20 mouse cellular contexts compared by ENCODE assay signal in the genomic region with DNA sequence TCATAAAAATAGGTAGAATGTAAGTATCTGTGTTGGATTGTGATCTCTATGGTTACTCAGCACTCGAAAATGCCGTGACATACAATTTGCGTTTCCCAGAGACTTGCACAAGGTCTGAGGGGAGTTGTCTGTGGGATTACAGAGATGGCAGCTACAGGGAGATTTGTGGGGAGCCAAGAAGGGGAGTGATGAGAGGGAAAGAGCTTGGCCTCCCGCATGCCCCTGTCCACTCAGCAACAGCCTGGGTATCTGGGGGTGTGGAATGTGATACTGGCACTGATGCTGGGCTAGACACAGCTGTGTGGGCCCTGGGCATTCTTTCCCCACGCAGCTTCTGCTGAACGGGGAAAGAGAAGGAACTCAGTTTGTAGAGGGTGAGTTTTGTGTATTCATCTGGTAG. TPM values are rescaled to one million over a fixed set of nuclear protein-coding genes. Genes with fewer than 3 reads are reported as not detected.
DNase-seq lines count a peak whose midpoint lies in the region; ATAC-seq and TF ChIP-seq lines count a peak whose summit lies in the region.
"Had no signal": no experiment of that assay in that cellular context is flagged by ENCODE, and none has a peak within 500 bp of the region (broad histone marks: within the 10 kb centered on the region; RNA-seq: fewer than 3 reads in every experiment).

No protein-coding gene starts in this region.

- DNase-seq in cerebellum, adult 9-10 months: peak; percentile 55
- DNase-seq in cerebellum, adult 8-10 months: no peak
- no peak for DNase-seq in hindbrain, embryonic 11.5 days (ENCODE audit: low spot score)
- no peak for DNase-seq in testis, postnatal 10 days (ENCODE audit: low spot score)
- DNase-seq: adrenal gland, adult 2 months; adrenal gland, postnatal 14 days; gastrocnemius, postnatal 10 days; gastrocnemius, postnatal 36 days; heart, postnatal 36 days had no signal

- H3K4me2 ChIP-seq in hindbrain, embryonic 13.5 days: no peak overlapping the region
- no peak overlapping the region for H3K4me2 ChIP-seq in hindbrain, embryonic 11.5 days (replicated peaks; ENCODE audit: low read depth, low read length)
- H3K4me2 ChIP-seq: forebrain, embryonic 13.5 days; heart, embryonic 11.5 days; hindbrain, embryonic 15.5 days had no signal

- peaks cover 28% of the 10 kb centered on the region for H3K4me1 ChIP-seq in hindbrain, embryonic 13.5 days (replicated peaks)
- H3K4me1 ChIP-seq in hindbrain, embryonic 11.5 days (replicated peaks; ENCODE audit: control insufficient read depth, insufficient read depth, low read length): no peaks in the 10 kb centered on the region; the same call in 1 of the 2 replicates
- H3K4me1 ChIP-seq in testis, adult 2 months (ENCODE audit: control insufficient read depth, insufficient read depth, low read length): peaks cover 10% of the 10 kb centered on the region

- H3K27ac ChIP-seq in hindbrain, embryonic 13.5 days: peak overlapping the region; percentile 23; the same call in 1 of the 2 replicates
- no peak overlapping the region for H3K27ac ChIP-seq in hindbrain, embryonic 11.5 days (ENCODE audit: low read depth, low read length)
- no peak overlapping the region for H3K27ac ChIP-seq in testis, adult 2 months (ENCODE audit: control insufficient read depth, insufficient read depth, low read depth, low read length)
- H3K27ac ChIP-seq: forebrain, embryonic 10.5 days; forebrain, embryonic 13.5 days; hindbrain, embryonic 10.5 days; hindbrain, embryonic 15.5 days had no signal

- H3K36me3 ChIP-seq in hindbrain, embryonic 13.5 days: no peaks in the 10 kb centered on the region
- no peaks in the 10 kb centered on the region for H3K36me3 ChIP-seq in hindbrain, embryonic 11.5 days (ENCODE audit: control insufficient read depth, insufficient read depth, low read length)
- no peaks in the 10 kb centered on the region for H3K36me3 ChIP-seq in testis, adult 2 months (ENCODE audit: control insufficient read depth, insufficient read depth, low read length)
- H3K36me3 ChIP-seq: forebrain, embryonic 10.5 days; hindbrain, embryonic 10.5 days; hindbrain, embryonic 15.5 days had no signal

- ATAC-seq in hindbrain, embryonic 13.5 days (ENCODE audit: low FRiP score): no peak
- no peak for ATAC-seq in hindbrain, embryonic 11.5 days (ENCODE audit: low FRiP score)
- ATAC-seq: CD4-positive, CD25-positive, alpha-beta regulatory T cell, adult 4 months; forebrain, embryonic 13.5 days; forebrain, embryonic 16.5 days; intestine, postnatal 0 days had no signal

- H3K9me3 ChIP-seq in hindbrain, embryonic 13.5 days: no peaks in the 10 kb centered on the region
- no peaks in the 10 kb centered on the region for H3K9me3 ChIP-seq in hindbrain, embryonic 11.5 days (ENCODE audit: control insufficient read depth, low read length)
- H3K9me3 ChIP-seq: forebrain, embryonic 10.5 days; forebrain, embryonic 13.5 days; hindbrain, embryonic 10.5 days; hindbrain, embryonic 15.5 days had no signal

- no peak for TF ChIP-seq CTCF in testis, adult 2 months (IDR thresholded peaks at IDR 0.05; ENCODE audit: control insufficient read depth, insufficient read depth, insufficient replicate concordance, low read depth, low read length)

- no peak overlapping the region for H3K9ac ChIP-seq in hindbrain, embryonic 13.5 days
- no peak overlapping the region for H3K9ac ChIP-seq in hindbrain, embryonic 11.5 days (ENCODE audit: low read depth, low read length)
- H3K9ac ChIP-seq: forebrain, embryonic 13.5 days; hindbrain, embryonic 15.5 days had no signal

- 62% methylated on average over 6 of the region's 6 CpGs for WGBS in hindbrain, embryonic 13.5 days
- WGBS in hindbrain, embryonic 11.5 days: 71% methylated on average over 6 of the region's 6 CpGs

- no peak for TF ChIP-seq POLR2A in testis, adult 2 months (IDR thresholded peaks at IDR 0.05; ENCODE audit: control insufficient read depth, low read depth, low read length)

- no peak overlapping the region for H3K4me3 ChIP-seq in hindbrain, embryonic 13.5 days
- no peak overlapping the region for H3K4me3 ChIP-seq in hindbrain, embryonic 11.5 days (ENCODE audit: low read depth, low read length)
- H3K4me3 ChIP-seq in testis, adult 2 months (ENCODE audit: control insufficient read depth, low read depth, low read length): peak overlapping the region; percentile 30
- H3K4me3 ChIP-seq: forebrain, embryonic 10.5 days; forebrain, embryonic 13.5 days; hindbrain, embryonic 10.5 days; hindbrain, embryonic 15.5 days had no signal

- no peaks in the 10 kb centered on the region for H3K27me3 ChIP-seq in hindbrain, embryonic 13.5 days
- H3K27me3 ChIP-seq in hindbrain, embryonic 11.5 days (ENCODE audit: control insufficient read depth, insufficient read depth, low read length): 0 out of 2 replicates have a peak, but pooled peaks cover 4% of the 10 kb centered on the region
- no peaks in the 10 kb centered on the region for H3K27me3 ChIP-seq in testis, adult 2 months (ENCODE audit: control insufficient read depth, insufficient read depth, low read length)
- H3K27me3 ChIP-seq: forebrain, embryonic 13.5 days; hindbrain, embryonic 15.5 days had no signal

RNA-seq across cellular contexts. Expression of a gene that starts 3.0 kb away (rescaled TPM):
- 50.0 and 52.9 TPM in 2 replicates for polyA plus RNA-seq in hindbrain, embryonic 13.5 days (2015; fragmentation: Nextera tagmentation; extraction: Ambion mirVana)
- polyA plus RNA-seq in hindbrain, embryonic 11.5 days (2014; fragmentation: Nextera tagmentation; extraction: Ambion mirVana): 29.8 and 30.7 TPM in 2 replicates
- 0.11 and 0.22 TPM in 2 replicates for polyA plus RNA-seq in testis, adult 2 months (2012; rRNA removed)
- polyA plus RNA-seq: CD4-positive, CD25-positive, alpha-beta regulatory T cell, adult 4 months had no signal

RNA-seq across cellular contexts. Expression of a gene that starts 19.8 kb away (rescaled TPM):
- polyA plus RNA-seq in hindbrain, embryonic 13.5 days (2015; fragmentation: Nextera tagmentation; extraction: Ambion mirVana): 1.9 and 2.1 TPM in 2 replicates
- 3.0 and 4.1 TPM in 2 replicates for polyA plus RNA-seq in hindbrain, embryonic 11.5 days (2014; fragmentation: Nextera tagmentation; extraction: Ambion mirVana)
- 0.12 and 0.27 TPM in 2 replicates for polyA plus RNA-seq in testis, adult 2 months (2012; rRNA removed)

RNA-seq across cellular contexts. Expression of a gene that starts 36.9 kb away (rescaled TPM):
- 15.1 and 16.8 TPM in 2 replicates for polyA plus RNA-seq in hindbrain, embryonic 13.5 days (2015; fragmentation: Nextera tagmentation; extraction: Ambion mirVana)
- 5.6 and 6.4 TPM in 2 replicates for polyA plus RNA-seq in hindbrain, embryonic 11.5 days (2014; fragmentation: Nextera tagmentation; extraction: Ambion mirVana)
- polyA plus RNA-seq in testis, adult 2 months (2012; rRNA removed): 0.23 and 0.26 TPM in 2 replicates
- polyA plus RNA-seq: C2C12; CD4-positive, CD25-positive, alpha-beta regulatory T cell, adult 4 months had no signal

Comparison
In these comparisons a context has a peak if more than half of its experiments do, and no peak if none do; other contexts are left out.
1. RNA of a gene that starts 3.0 kb away (polyA plus RNA-seq): 50.0 to 52.9 TPM in hindbrain, embryonic 13.5 days and 29.8 to 30.7 TPM in hindbrain, embryonic 11.5 days; 0.11 to 0.22 TPM in testis, adult 2 months; every median in the first group is over 10 times any median in the second.